Mouse (Mus musculus) neural tube, embryonic 14.5 days (tissue): Measurements from ENCODE around the gene Fv1. TPM values are rescaled to one million over a fixed set of nuclear protein-coding genes. Genes with fewer than 3 reads are reported as not detected.

Experiments
- ATAC-seq: fragments of 200-750 bp; cut with Nextera tagmentation; 2 replicates; pipeline ENCODE4 v1.8.0; 2017; ENCODE audit warnings: low read depth, mild to moderate bottlenecking, moderate TSS enrichment, moderate library complexity
- H3K27ac ChIP-seq: fragments of 300-500 bp; sonication (generic); 2 replicates; pipeline ENCODE4 v1.5.1; 2014; ENCODE audit warnings: low read depth, mild to moderate bottlenecking, control low read depth, low read length, moderate library complexity, mixed read lengths
- H3K27me3 ChIP-seq: fragments of 300-500 bp; sonication (generic); 2 replicates; pipeline ENCODE4 v1.6.1; 2014; ENCODE audit warnings: low read length; ENCODE audit not compliant: control insufficient read depth, insufficient read depth
- H3K36me3 ChIP-seq: fragments of 300-500 bp; sonication (generic); 2 replicates; pipeline ENCODE4 v1.6.1; 2014; ENCODE audit warnings: low read length, mixed read lengths; ENCODE audit not compliant: control insufficient read depth, insufficient read depth
- H3K4me1 ChIP-seq: fragments of 300-500 bp; sonication (generic); 2 replicates; pipeline ENCODE4 v1.6.1; 2014; ENCODE audit warnings: low read length; ENCODE audit not compliant: control insufficient read depth, insufficient read depth
- H3K4me2 ChIP-seq: fragments of 300-500 bp; sonication (generic); 2 replicates; pipeline ENCODE4 v1.6.1; 2014; ENCODE audit warnings: mild to moderate bottlenecking, low read depth, low read length, control low read depth
- H3K4me3 ChIP-seq: fragments of 300-500 bp; sonication (generic); 2 replicates; pipeline ENCODE4 v1.5.1; 2014; ENCODE audit warnings: low read depth, low read length, control low read depth, mixed read lengths
- H3K9ac ChIP-seq: fragments of 300-500 bp; sonication (generic); replicated peaks from 2 replicates; pipeline ENCODE4 v1.6.1; 2014; ENCODE audit warnings: low read depth, mild to moderate bottlenecking, control low read depth, low read length, mixed read lengths
- H3K9me3 ChIP-seq: fragments of 300-500 bp; sonication (generic); 2 replicates; pipeline ENCODE4 v1.6.1; 2016; ENCODE audit warnings: low read length; ENCODE audit not compliant: control insufficient read depth
- WGBS: fragments of 180-500 bp; shearing (Covaris S2); extraction: QIAGEN DNeasy Blood & Tissue Kit; methylation state at CpG from one replicate; pipeline ENCODE4 v1.1.7; 2014; 5-methylcytosine and 5-hydroxymethylcytosine counted together
- polyA plus RNA-seq: library from polyadenylated mRNA; unstranded; fragments of >200 nt; fragmentation: Nextera tagmentation; extraction: Ambion mirVana; gene quantifications from 2 replicates; pipeline ENCODE4 v1.2.1, GENCODE M21; 2014

The Fv1 gene
- polyA plus RNA-seq, 1 experiment from 2014 or later: 7.4 TPM

DNA sequence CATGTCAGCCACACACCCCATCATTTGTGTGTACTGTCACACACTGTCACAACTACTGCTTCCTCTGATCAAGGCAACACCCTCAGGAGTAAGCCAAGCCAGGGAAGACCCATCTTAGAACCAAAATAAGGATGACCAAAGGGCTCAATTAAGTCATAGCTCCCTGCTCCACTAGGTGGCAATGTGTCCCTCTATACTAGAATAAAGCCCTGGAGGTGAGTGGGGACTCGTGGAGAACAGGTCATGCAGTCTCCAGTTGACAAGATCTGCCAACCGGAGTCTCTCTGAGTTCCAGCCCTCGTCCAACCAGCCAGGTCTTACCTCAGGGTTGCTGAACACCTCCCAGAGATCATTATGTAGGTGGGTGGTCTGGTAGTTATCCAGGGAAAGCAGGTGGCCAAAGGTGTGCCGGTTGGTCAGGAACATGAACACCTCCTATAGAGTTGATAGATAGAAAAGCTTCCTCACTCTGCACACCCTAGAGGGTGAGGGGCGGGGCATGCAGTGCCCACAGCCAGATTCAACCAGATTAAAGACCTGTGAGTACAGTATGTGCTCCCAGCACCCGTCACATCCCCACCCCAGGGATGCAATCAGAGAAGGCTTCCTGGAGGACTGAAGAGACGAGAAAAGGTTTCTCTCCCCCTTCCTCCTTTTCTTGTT, 49.8 kb downstream of the Fv1 start:
- WGBS: 61% methylated on average over 7 of the region's 7 CpGs
- Histone ChIP-seq H3K27ac (no peak overlapping the region), H3K4me3 (no peak overlapping the region), H3K36me3 (no peaks in the 10 kb centered on the region), H3K4me1 (no peaks in the 10 kb centered on the region), H3K9ac (no peak overlapping the region), H3K9me3 (no peaks in the 10 kb centered on the region), H3K27me3 (no peaks in the 10 kb centered on the region), H3K4me2 (no peak overlapping the region)
- 0 out of 2 replicates have a peak, but pooled peaks have one; percentile 31 for ATAC-seq

Other genes starting within 250 kb of the Fv1 start
- 3.2 and 3.3 TPM in 2 replicates for gene Zfp979, start 226.5 kb upstream of the Fv1 start, polyA plus RNA-seq
- gene Zfp534, start 166.4 kb upstream of the Fv1 start, polyA plus RNA-seq: not detected in 2 replicates
- 4.3 and 5.3 TPM in 2 replicates for gene Zfp984, start 59.2 kb upstream of the Fv1 start, polyA plus RNA-seq
- gene Zfp933, start 20.6 kb upstream of the Fv1 start, polyA plus RNA-seq: 6.6 and 9.6 TPM in 2 replicates
- 22.8 and 29.0 TPM in 2 replicates for gene Miip, start 163 bp upstream of the Fv1 start, polyA plus RNA-seq
- gene Mfn2, start 35.7 kb downstream of the Fv1 start, polyA plus RNA-seq: 72.1 and 94.4 TPM in 2 replicates
- gene Plod1, start 67.8 kb downstream of the Fv1 start, polyA plus RNA-seq: 15.6 and 29.7 TPM in 2 replicates
- gene 2510039O18Rik, start 71.9 kb downstream of the Fv1 start, polyA plus RNA-seq: 14.9 and 17.4 TPM in 2 replicates
- gene Nppb, start 116.8 kb downstream of the Fv1 start, polyA plus RNA-seq: 0.36 and 0.55 TPM in 2 replicates
- gene Nppa, start 131.7 kb downstream of the Fv1 start, polyA plus RNA-seq: 2.4 and 2.6 TPM in 2 replicates
- gene Clcn6, start 169.8 kb downstream of the Fv1 start, polyA plus RNA-seq: 25.8 and 30.6 TPM in 2 replicates
- 16.5 and 20.3 TPM in 2 replicates for gene Mthfr, start 170.1 kb downstream of the Fv1 start, polyA plus RNA-seq
- 2.6 and 5.5 TPM in 2 replicates for gene Agtrap, start 219.1 kb downstream of the Fv1 start, polyA plus RNA-seq